Mouse (Mus musculus) MEL (cell line): ENCODE data around the gene Krt90. TPM values are rescaled to one million over a fixed set of nuclear protein-coding genes. Genes with fewer than 3 reads are reported as not detected.

Experiments
- DNase-seq: peaks from one replicate; pipeline ENCODE4 v3.0.0; 2011; ENCODE audit warnings: low read depth, low spot score
- H3K27ac ChIP-seq: 2 replicates; pipeline ENCODE4 v1.5.1; 2012; ENCODE audit warnings: low read depth, mild to moderate bottlenecking, control low read depth, low read length, moderate library complexity; ENCODE audit not compliant: control insufficient read depth
- H3K27me3 ChIP-seq, 2 experiments: fragments of 150-350 bp in 1 of 2; sonication (generic) in 1 of 2; 2 replicates each; pipeline ENCODE4 v1.6.1; 2012; ENCODE audit warnings: low read length in 2 of 2, mild to moderate bottlenecking in 2 of 2, improper control_type of control experiment in 1 of 2, moderate library complexity in 1 of 2; ENCODE audit not compliant: insufficient read depth in 2 of 2, control insufficient read depth in 1 of 2
- H3K36me3 ChIP-seq, 2 experiments: 2 replicates each; pipeline ENCODE4 v1.6.1; 2012 to 2014; ENCODE audit warnings: low read length in 2 of 2, improper control_type of control experiment in 1 of 2, inconsistent platforms in 1 of 2, mild to moderate bottlenecking in 1 of 2; ENCODE audit not compliant: insufficient read depth in 2 of 2, control insufficient read depth in 1 of 2
- H3K4me1 ChIP-seq, 2 experiments: fragments of 150-350 bp in 1 of 2; sonication (generic) in 1 of 2; 2 replicates each; pipeline ENCODE4 v1.6.1; 2012; ENCODE audit warnings: low read length in 2 of 2, improper control_type of control experiment in 1 of 2, mild to moderate bottlenecking in 1 of 2; ENCODE audit not compliant: insufficient read depth in 2 of 2, control insufficient read depth in 1 of 2
- H3K4me3 ChIP-seq, 2 experiments: fragments of 150-350 bp in 1 of 2; sonication (generic) in 1 of 2; 2 replicates each; pipeline ENCODE4 v1.5.1; 2012; ENCODE audit warnings: low read depth in 2 of 2, low read length in 2 of 2, mild to moderate bottlenecking in 2 of 2, moderate library complexity in 2 of 2, control low read depth in 1 of 2, improper control_type of control experiment in 1 of 2; ENCODE audit not compliant: control insufficient read depth in 1 of 2, insufficient read depth in 1 of 2
- H3K79me2 ChIP-seq: 2 replicates; pipeline ENCODE4 v1.6.1; 2012; ENCODE audit warnings: mild to moderate bottlenecking, low read length, moderate library complexity; ENCODE audit not compliant: control insufficient read depth, poor library complexity, insufficient read depth
- H3K9ac ChIP-seq: 2 replicates; pipeline ENCODE4 v1.6.1; 2012; ENCODE audit warnings: low read depth, mild to moderate bottlenecking, control low read depth, low read length, moderate library complexity; ENCODE audit not compliant: control insufficient read depth, poor library complexity, severe bottlenecking
- H3K9me3 ChIP-seq: fragments of 150-350 bp; sonication (generic); replicated peaks from 2 replicates; pipeline ENCODE4 v1.6.1; 2012; ENCODE audit warnings: mild to moderate bottlenecking, low read length, improper control_type of control experiment, moderate library complexity; ENCODE audit not compliant: insufficient read depth
- CTCF ChIP-seq, 3 experiments: IDR thresholded peaks in 2 of 3; conservative IDR thresholded peaks in 1 of 3; 2 replicates each; pipeline ENCODE4 v1.5.1; 2011 to 2012; ENCODE audit warnings: low read length in 3 of 3, low read depth in 2 of 3, mild to moderate bottlenecking in 2 of 3, improper control_type of control experiment in 1 of 3, inconsistent platforms in 1 of 3, mixed read lengths in 1 of 3, moderate library complexity in 1 of 3; ENCODE audit not compliant: control insufficient read depth in 1 of 3, insufficient read depth in 1 of 3, poor library complexity in 1 of 3, severe bottlenecking in 1 of 3
- E2F4 ChIP-seq: IDR thresholded peaks from 2 replicates; pipeline ENCODE4 v1.6.1; 2011; ENCODE audit warnings: low read depth, low read length, improper control_type of control experiment, borderline replicate concordance
- ELF1 ChIP-seq: IDR thresholded peaks from 2 replicates; pipeline ENCODE4 v1.6.1; 2014; ENCODE audit warnings: low read depth, mild to moderate bottlenecking, inconsistent platforms, low read length, improper control_type of control experiment, moderate library complexity
- EP300 ChIP-seq, 2 experiments: IDR thresholded peaks; 2 replicates each; pipeline ENCODE4 v1.6.1; 2011; ENCODE audit warnings: improper control_type of control experiment in 2 of 2, low read length in 2 of 2, low read depth in 1 of 2, mild to moderate bottlenecking in 1 of 2
- ETS1 ChIP-seq: IDR thresholded peaks from 2 replicates; pipeline ENCODE4 v1.6.1; 2012; ENCODE audit warnings: low read depth, mild to moderate bottlenecking, inconsistent platforms, low read length, improper control_type of control experiment, moderate library complexity
- GABPA ChIP-seq: IDR thresholded peaks from 2 replicates; pipeline ENCODE4 v1.6.1; 2012; ENCODE audit warnings: low read depth, mild to moderate bottlenecking, inconsistent platforms, low read length, improper control_type of control experiment, moderate library complexity
- GATA1 ChIP-seq: IDR thresholded peaks from 2 replicates; pipeline ENCODE4 v1.6.1; 2011; ENCODE audit warnings: low read depth, low read length, improper control_type of control experiment
- KAT2A ChIP-seq: conservative IDR thresholded peaks from 2 replicates; pipeline ENCODE4 v1.6.1; 2012; ENCODE audit warnings: low read depth, low read length, improper control_type of control experiment, inconsistent platforms
- MAFK ChIP-seq: IDR thresholded peaks from 2 replicates; pipeline ENCODE4 v1.6.1; 2011; ENCODE audit warnings: low read depth, mild to moderate bottlenecking, low read length, improper control_type of control experiment, borderline replicate concordance
- MAX ChIP-seq: IDR thresholded peaks from 2 replicates; pipeline ENCODE4 v1.6.1; 2011; ENCODE audit warnings: low read length, improper control_type of control experiment
- MEF2A ChIP-seq: IDR thresholded peaks from 2 replicates; pipeline ENCODE4 v1.6.1; 2014; ENCODE audit warnings: low read depth, mild to moderate bottlenecking, inconsistent platforms, low read length, improper control_type of control experiment; ENCODE audit not compliant: poor library complexity, insufficient replicate concordance, severe bottlenecking; ENCODE audit errors: extremely low read depth
- NRF1 ChIP-seq: IDR thresholded peaks from 2 replicates; pipeline ENCODE4 v1.6.1; 2014; ENCODE audit warnings: low read depth, mild to moderate bottlenecking, inconsistent platforms, low read length, improper control_type of control experiment, moderate library complexity; ENCODE audit not compliant: poor library complexity, insufficient read depth, severe bottlenecking
- POLR2A ChIP-seq, 2 experiments: IDR thresholded peaks; 2 replicates each; pipeline ENCODE4 v1.6.1; 2011 to 2012; ENCODE audit warnings: low read length in 2 of 2, mild to moderate bottlenecking in 2 of 2, control low read depth in 1 of 2, improper control_type of control experiment in 1 of 2, low read depth in 1 of 2, moderate library complexity in 1 of 2; ENCODE audit not compliant: control insufficient read depth in 1 of 2, insufficient read depth in 1 of 2, poor library complexity in 1 of 2
- POLR2AphosphoS2 ChIP-seq: IDR thresholded peaks from 2 replicates; pipeline ENCODE4 v1.6.1; 2011; ENCODE audit warnings: low read length, improper control_type of control experiment
- POLR2AphosphoS5 ChIP-seq: IDR thresholded peaks from 2 replicates; pipeline ENCODE4 v1.6.1; 2012; ENCODE audit warnings: low read depth, borderline replicate concordance, mild to moderate bottlenecking, inconsistent platforms, low read length, moderate library complexity, mixed read lengths
- RAD21 ChIP-seq: IDR thresholded peaks from 2 replicates; pipeline ENCODE4 v1.6.1; 2011; ENCODE audit warnings: mild to moderate bottlenecking, low read depth, low read length, improper control_type of control experiment
- RCOR1 ChIP-seq: IDR thresholded peaks from 2 replicates; pipeline ENCODE4 v1.6.1; 2012; ENCODE audit warnings: low read depth, mild to moderate bottlenecking, inconsistent platforms, low read length, improper control_type of control experiment
- UBTF ChIP-seq: IDR thresholded peaks from 2 replicates; pipeline ENCODE4 v1.6.1; 2012; ENCODE audit warnings: low read depth, mild to moderate bottlenecking, inconsistent platforms, low read length, improper control_type of control experiment, moderate library complexity, borderline replicate concordance; ENCODE audit not compliant: insufficient read depth
- USF2 ChIP-seq, 2 experiments: IDR thresholded peaks; 2 replicates each; pipeline ENCODE4 v1.6.1; 2011 to 2012; ENCODE audit warnings: improper control_type of control experiment in 2 of 2, low read length in 2 of 2, borderline replicate concordance in 1 of 2, inconsistent platforms in 1 of 2, low read depth in 1 of 2, mild to moderate bottlenecking in 1 of 2; ENCODE audit not compliant: insufficient read depth in 1 of 2
- ZC3H11A ChIP-seq: IDR thresholded peaks from 2 replicates; pipeline ENCODE4 v1.6.1; 2012; ENCODE audit warnings: low read depth, mild to moderate bottlenecking, inconsistent platforms, low read length, improper control_type of control experiment
- ZKSCAN1 ChIP-seq: IDR thresholded peaks from 2 replicates; pipeline ENCODE4 v1.6.1; 2012; ENCODE audit warnings: low read depth, mild to moderate bottlenecking, inconsistent platforms, low read length, improper control_type of control experiment, moderate library complexity
- ZMIZ1 ChIP-seq: IDR thresholded peaks from 2 replicates; pipeline ENCODE4 v1.6.1; 2012; ENCODE audit warnings: low read depth, mild to moderate bottlenecking, inconsistent platforms, low read length, improper control_type of control experiment, moderate library complexity
- polyA plus RNA-seq, 2 experiments: library from polyadenylated mRNA; stranded (reverse) in 1 of 2; unstranded in 1 of 2; fragments of >175 nt in 1 of 2; fragments of >200 nt in 1 of 2; gene quantifications; 2 replicates each; pipeline versions ENCODE4 v1.2.1 to v1.2.4; 2012; ENCODE audit warnings: low replicate concordance in 2 of 2, low read depth in 1 of 2; ENCODE audit not compliant: insufficient read length in 2 of 2, insufficient read depth in 1 of 2, missing spikeins in 1 of 2
- total RNA-seq: library from RNA; depleted of rRNA; stranded (reverse); fragments of 300-350 nt; gene quantifications from 2 replicates; pipeline ENCODE4 v1.2.3, GENCODE M21; 2012

The Krt90 gene
- total and polyA plus RNA-seq, 3 experiments = not detected

DNA sequence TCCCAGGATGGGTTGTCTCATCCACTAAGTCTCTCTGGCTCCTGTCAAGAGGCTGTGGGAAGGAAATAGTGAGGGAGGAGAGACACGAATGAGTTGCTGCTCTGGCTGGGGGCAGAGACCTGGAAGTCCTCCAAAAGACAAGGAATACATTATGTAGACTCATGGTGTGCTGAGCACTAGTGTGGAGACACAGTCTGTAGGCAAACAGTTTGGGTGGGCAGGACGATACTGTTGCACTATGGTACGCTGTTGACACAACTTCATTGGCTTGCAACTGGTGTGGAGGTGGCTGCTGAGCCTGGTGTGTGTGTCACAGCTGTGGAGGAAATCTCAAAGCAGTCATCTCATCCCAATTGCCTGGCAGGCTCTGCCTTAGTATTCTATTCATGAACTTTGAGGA lies 19.0 kb upstream of the Krt90 start:
- H3K4me3 ChIP-seq = no peak overlapping the region
- no peak overlapping the region for H3K27ac ChIP-seq
- DNase-seq = no peak

DNA sequence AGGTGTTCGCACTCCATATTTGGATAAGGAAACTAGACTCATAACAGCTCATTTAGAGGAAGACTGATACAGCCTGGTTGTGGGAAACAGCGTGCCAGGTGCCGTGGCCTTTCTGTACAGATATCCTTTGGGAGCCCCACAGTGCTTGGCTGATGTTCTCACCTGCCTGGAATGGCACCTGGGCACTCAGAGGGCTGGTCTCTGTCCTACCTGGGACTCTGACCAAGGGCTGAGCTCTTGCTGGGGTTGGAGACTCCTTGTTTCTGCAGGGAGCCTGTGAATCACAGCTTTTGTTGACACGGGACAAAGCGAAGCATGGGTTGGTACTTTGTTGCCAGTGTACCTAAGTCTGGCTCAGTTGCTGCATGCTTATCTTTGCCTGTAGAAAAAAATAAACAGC lies 12.8 kb upstream of the Krt90 start:
- no peak overlapping the region for H3K4me3 ChIP-seq
- no peak overlapping the region for H3K9ac ChIP-seq
- no peaks in the 10 kb centered on the region for H3K27me3 ChIP-seq
- DNase-seq = no peak
- TF ChIP-seq ELF1 (no peak), ZC3H11A (no peak), USF2 (IDR thresholded peaks at IDR 0.05; ENCODE audit: borderline replicate concordance in 1 of 2, insufficient read depth in 1 of 2, low read depth in 1 of 2, low read length in 2 of 2) (no peak), ZKSCAN1 (no peak), E2F4 (no peak), GATA1 (no peak), MAFK (no peak), POLR2A (IDR thresholded peaks at IDR 0.05; ENCODE audit: control insufficient read depth in 1 of 2, insufficient read depth in 1 of 2, low read depth in 1 of 2, low read length in 2 of 2, poor library complexity in 1 of 2) (no peak), UBTF (no peak), ETS1 (no peak), CTCF (IDR thresholded peaks at IDR 0.05 in 2 of 3, conservative IDR thresholded peaks at IDR 0.05 in 1 of 3; ENCODE audit: control insufficient read depth in 1 of 3, insufficient read depth in 1 of 3, low read depth in 2 of 3, low read length in 3 of 3, poor library complexity in 1 of 3, severe bottlenecking in 1 of 3) (no peak), POLR2AphosphoS2 (no peak), POLR2AphosphoS5 (no peak), GABPA (no peak)
- no peak overlapping the region for H3K27ac ChIP-seq
- H3K36me3 ChIP-seq = no peaks in the 10 kb centered on the region
- no peaks in the 10 kb centered on the region for H3K4me1 ChIP-seq
- H3K9me3 ChIP-seq = no peaks in the 10 kb centered on the region
- no peaks in the 10 kb centered on the region for H3K79me2 ChIP-seq

More for the DNA sequence above, 19.0 kb upstream of the Krt90 start:
- Histone ChIP-seq H3K9me3 (no peaks in the 10 kb centered on the region), H3K79me2 (no peaks in the 10 kb centered on the region), H3K36me3 (no peaks in the 10 kb centered on the region)
- no peak for TF ChIP-seq RCOR1
- TF ChIP-seq MAX = no peak
- TF ChIP-seq UBTF = no peak
- TF ChIP-seq EP300 (IDR thresholded peaks at IDR 0.05; ENCODE audit: low read depth in 1 of 2, low read length in 2 of 2) = no peak
- no peak for TF ChIP-seq MEF2A
- TF ChIP-seq KAT2A = no peak
- no peak for TF ChIP-seq ZC3H11A
- TF ChIP-seq ZMIZ1 = no peak
- TF ChIP-seq NRF1 = no peak
- no peak for TF ChIP-seq POLR2AphosphoS5
- no peak for TF ChIP-seq RAD21
- TF ChIP-seq, all 39 proteins: peak for 0
- Histone ChIP-seq H3K9ac (no peak overlapping the region), H3K4me1 (no peaks in the 10 kb centered on the region), H3K27me3 (no peaks in the 10 kb centered on the region)
